Mouse (Mus musculus) mesoderm, embryonic 11.5 days (tissue): Measurements from ENCODE around the gene Gm2564.
"Not testable (repeated sequence)": the region's sequence is repeated elsewhere in the genome, so short reads cannot be mapped to it uniquely, and the experiment has no call there.

ENCODE experiments used
- DNase-seq: peaks from one replicate; pipeline ENCODE4 v3.0.0-alpha.2; 2012; ENCODE audit warnings: low read depth, low spot score

The Gm2564 gene

DNA sequence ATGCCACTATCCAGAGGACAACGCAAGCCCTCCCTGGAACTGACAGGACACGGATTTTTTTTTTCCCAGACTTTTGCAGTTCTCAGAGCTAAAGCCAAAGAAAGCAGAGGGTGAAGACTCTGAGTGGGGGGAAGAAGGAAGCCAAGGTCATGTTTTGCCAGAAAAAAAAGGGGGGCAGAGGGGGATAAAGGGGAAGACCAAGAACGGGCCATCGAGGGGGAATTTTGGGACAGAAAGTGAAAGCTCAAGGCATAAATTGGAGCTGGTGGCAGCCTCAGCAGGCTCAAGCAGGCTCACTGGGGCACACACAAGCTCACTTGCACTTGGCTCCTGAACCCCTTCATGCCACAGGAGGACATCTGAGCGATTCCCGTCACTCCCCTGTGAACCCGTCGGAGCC lies at the start of gene Gm2564:
Gene Gm2564 (plus strand): TSS at position 301 of the 400 bp plus-strand sequence.
- not testable (repeated sequence) for DNase-seq

GRCm38 (mm10) chr4:42611895-42612294 lies 17.6 kb upstream of the Gm2564 start, which contains the start of gene Gm10591:
TSS of gene Gm10591 (plus strand) at chr4:42612195.
- not testable (repeated sequence) for DNase-seq

DNA sequence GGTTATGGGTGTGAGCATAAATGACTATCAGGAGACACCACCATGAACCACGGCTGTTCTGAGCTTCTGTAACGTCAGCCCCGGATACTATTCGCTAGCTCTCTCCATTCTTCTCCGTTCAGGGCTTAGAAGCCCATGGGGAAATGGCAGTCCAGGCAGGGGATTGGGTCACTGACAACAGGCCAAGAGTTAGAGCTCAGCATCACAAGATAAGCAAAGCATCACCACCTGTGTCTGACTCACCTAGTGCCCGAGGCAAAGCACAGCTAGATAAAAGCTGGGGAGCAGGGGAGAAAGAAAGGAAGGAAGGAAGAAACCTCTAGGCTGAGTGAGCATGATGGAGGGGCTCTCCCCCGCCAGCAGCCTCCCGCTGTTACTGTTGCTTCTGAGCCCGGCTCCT lies 25.4 kb downstream of the Gm2564 start, which contains the start of gene Ccl27b:
Gene Ccl27b (plus strand): TSS at position 301 of the 400 bp plus-strand sequence.
- DNase-seq = not testable (repeated sequence)

- not testable (repeated sequence) for DNase-seq
Measured at GRCm38 (mm10) chr4:42661793-42662192, 32.3 kb downstream of the Gm2564 start, which contains the start of gene Il11ra2. TSS of gene Il11ra2 (minus strand) at chr4:42661893.

- not testable (repeated sequence) for DNase-seq
Measured at GRCm38 (mm10) chr4:42675415-42675814, 45.9 kb downstream of the Gm2564 start.

- not testable (repeated sequence) for DNase-seq
Measured at GRCm38 (mm10) chr4:42679365-42679764, 49.8 kb downstream of the Gm2564 start.

DNA sequence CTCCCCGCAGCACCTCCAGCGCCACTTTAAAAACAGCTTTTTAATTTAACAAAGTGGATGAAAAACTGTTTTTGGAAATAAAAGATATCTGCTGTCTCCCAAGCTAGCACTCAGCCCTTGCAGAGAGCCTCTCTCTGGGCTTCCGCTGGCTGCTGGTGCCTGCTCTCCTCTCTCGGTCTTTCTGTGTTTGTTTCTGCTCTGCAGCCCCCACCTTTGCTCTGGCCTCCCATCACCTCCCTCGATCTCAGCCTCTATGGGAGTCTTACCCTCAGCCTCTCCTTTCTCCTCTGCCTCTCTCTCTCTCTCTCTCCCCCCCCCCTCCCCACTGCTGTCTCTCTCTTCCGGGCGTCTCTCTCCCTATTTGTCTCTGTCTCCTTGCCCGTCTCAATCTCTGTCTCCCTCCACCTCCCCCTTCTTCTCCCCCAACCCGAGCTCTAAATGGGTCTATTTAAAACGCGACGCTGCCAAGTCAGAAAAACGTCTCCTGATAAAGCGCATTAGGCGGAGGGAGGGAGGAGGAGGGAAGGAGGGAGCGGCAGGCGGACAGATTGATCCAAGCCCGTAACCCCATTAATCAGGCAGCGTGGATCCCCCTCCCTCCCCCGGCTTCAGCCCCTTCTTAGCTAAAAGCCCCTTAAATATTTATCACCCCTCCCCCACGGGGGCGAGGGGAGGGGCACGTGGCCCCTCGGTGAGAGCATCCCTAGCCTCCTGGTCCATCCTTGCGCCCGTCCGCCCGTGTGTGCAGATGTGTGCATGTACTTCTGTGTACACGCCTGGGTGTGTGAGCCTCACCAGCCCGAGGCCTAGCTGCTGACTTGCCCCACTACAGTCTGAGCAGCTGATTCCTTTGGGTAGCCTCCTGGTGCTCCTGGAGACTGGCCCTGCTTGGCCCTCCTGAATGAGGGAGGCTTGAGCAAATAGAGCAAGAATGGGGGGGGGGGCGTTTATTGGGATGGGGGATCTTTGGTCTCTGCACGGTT lies 51.1 kb downstream of the Gm2564 start:
- DNase-seq = not testable (repeated sequence)
